Mouse (Mus musculus): ENCODE data around the gene Atcay.

GRCm38 (mm10) chr10:81189821-81190220, 40.8 kb downstream of the Atcay start:
- no peak for TF ChIP-seq CTCF (IDR thresholded peaks at IDR 0.05; ENCODE audit: insufficient read depth, low read depth, low read length)
- TF ChIP-seq POLR2A (IDR thresholded peaks at IDR 0.05; ENCODE audit: insufficient read depth, low read depth, low read length), result no peak
